8 mouse cellular contexts compared by ENCODE assay signal in genomic region chr2:103982250-103982649, GRCm38 (mm10). TPM values are rescaled to one million over a fixed set of nuclear protein-coding genes. Genes with fewer than 3 reads are reported as not detected.
A peak's percentile ranks its signal among the peaks of the same experiment; 100 is the strongest.
DNase-seq lines count a peak whose midpoint lies in the region; ATAC-seq lines count a peak whose summit lies in the region.
"Had no signal": no experiment of that assay in that cellular context is flagged by ENCODE, and none has a peak within 500 bp of the region (broad histone marks: within the 10 kb centered on the region; RNA-seq: fewer than 3 reads in every experiment).

No protein-coding gene starts in this region.

- intact Hi-C loops in left cerebral cortex, postnatal 4 days (cut with DNase I), result loop anchor here (2.0 kb wide), 1 partner anchor 111 kb away; no protein-coding TSS in a partner anchor

- peak; percentile 71 for ATAC-seq in activated CD4-positive, CD25-positive, alpha-beta regulatory T cell, adult 4 months
- peak; percentile 86 for ATAC-seq in frontal cortex, adult (ENCODE audit: low TSS enrichment)
- ATAC-seq in midbrain, embryonic 12.5 days (ENCODE audit: low FRiP score, low read depth), result peak; percentile 82

- no peak overlapping the region for H3K4me3 ChIP-seq in midbrain, embryonic 12.5 days
- H3K4me3 ChIP-seq: limb, embryonic 15.5 days had no signal

- no peaks in the 10 kb centered on the region for H3K36me3 ChIP-seq in midbrain, embryonic 12.5 days
- H3K36me3 ChIP-seq: limb, embryonic 15.5 days had no signal

- WGBS in midbrain, embryonic 12.5 days, result 7% methylated on average over 5 of the region's 5 CpGs

- H3K27me3 ChIP-seq in midbrain, embryonic 12.5 days, result 0 out of 2 replicates have a peak, but pooled peaks cover 3% of the 10 kb centered on the region

- H3K4me1 ChIP-seq in midbrain, embryonic 12.5 days, result peaks cover 11% of the 10 kb centered on the region
- H3K4me1 ChIP-seq: limb, embryonic 15.5 days had no signal

- DNase-seq in cerebellum, adult 9-11 months, result peak; percentile 38
- DNase-seq in induced T-regulatory cell, adult 2 months (ENCODE audit: low read depth), result peak; percentile 70
- peak; percentile 84 for DNase-seq in left cerebral cortex, postnatal 4 days
- peak; percentile 75 to 88 for DNase-seq in spleen, postnatal 10 days (ENCODE audit: low spot score in 2 of 2)

- H3K27ac ChIP-seq in midbrain, embryonic 12.5 days (replicated peaks), result no peak overlapping the region
- H3K27ac ChIP-seq: limb, embryonic 15.5 days had no signal

- H3K9ac ChIP-seq in midbrain, embryonic 12.5 days (replicated peaks), result no peak overlapping the region
- H3K9ac ChIP-seq: limb, embryonic 15.5 days had no signal

- H3K4me2 ChIP-seq in midbrain, embryonic 12.5 days (replicated peaks), result no peak overlapping the region
- H3K4me2 ChIP-seq: limb, embryonic 15.5 days had no signal

- no peaks in the 10 kb centered on the region for H3K9me3 ChIP-seq in midbrain, embryonic 12.5 days
- H3K9me3 ChIP-seq: limb, embryonic 15.5 days had no signal

RNA-seq across cellular contexts. Expression of gene Lmo2, which starts 24.5 kb away (rescaled TPM):
- 1 to 10 TPM in 1 of 2 experiments, under 1 TPM in 1; 0.21 to 1.6 TPM for polyA plus RNA-seq in activated CD4-positive, CD25-positive, alpha-beta regulatory T cell, adult 4 months (2017; shearing (Covaris generic))
- 10 to 100 TPM; 20.4 to 21.0 TPM for total RNA-seq in left cerebral cortex, postnatal 4 days (2021)
- 28.5 and 29.8 TPM in 2 replicates for polyA plus RNA-seq in midbrain, embryonic 12.5 days (2016; fragmentation: Nextera tagmentation; extraction: Ambion mirVana)

RNA-seq across cellular contexts. Expression of gene Fbxo3, which starts 45.3 kb away (rescaled TPM):
- polyA plus RNA-seq in activated CD4-positive, CD25-positive, alpha-beta regulatory T cell, adult 4 months (2017; shearing (Covaris generic)), result 10 to 100 TPM; 44.4 to 46.3 TPM
- total RNA-seq in left cerebral cortex, postnatal 4 days (2021), result 10 to 100 TPM; 46.9 to 47.2 TPM
- polyA plus RNA-seq in midbrain, embryonic 12.5 days (2016; fragmentation: Nextera tagmentation; extraction: Ambion mirVana), result 58.8 and 60.8 TPM in 2 replicates

RNA-seq across cellular contexts. Expression of gene 4931422A03Rik, which starts 45.9 kb away (rescaled TPM):
- polyA plus RNA-seq in activated CD4-positive, CD25-positive, alpha-beta regulatory T cell, adult 4 months (2017; shearing (Covaris generic)), result under 1 TPM in 1 of 2 experiments, not detected in 1; 0.59 TPM
- total RNA-seq in left cerebral cortex, postnatal 4 days (2021), result not detected
- polyA plus RNA-seq in midbrain, embryonic 12.5 days (2016; fragmentation: Nextera tagmentation; extraction: Ambion mirVana), result 2.0 and 2.6 TPM in 2 replicates

Comparison
In these comparisons a context has a peak if more than half of its experiments do, and no peak if none do; other contexts are left out.
1. RNA of gene Lmo2, which starts 24.5 kb away (polyA plus RNA-seq): 28.5 to 29.8 TPM in midbrain, embryonic 12.5 days; 0.21 to 1.6 TPM in activated CD4-positive, CD25-positive, alpha-beta regulatory T cell, adult 4 months; every median in the first group is over 10 times any median in the second.
2. Peak in every context shown above with its lines, with median percentiles within 50 percentile points of each other: ATAC-seq and DNase-seq.